Mouse (Mus musculus) forebrain, embryonic 11.5 days (tissue): ENCODE measurements around the gene Pifo. TPM values are rescaled to one million over a fixed set of nuclear protein-coding genes. Genes with fewer than 3 reads are reported as not detected.
"Not testable (repeated sequence)": the region's sequence is repeated elsewhere in the genome, so short reads cannot be mapped to it uniquely, and the experiment has no call there.

ENCODE experiments used
- ATAC-seq: fragments of 200-750 bp; cut with Nextera tagmentation; replicated peaks from 2 replicates; pipeline ENCODE4 v1.8.0; 2017; ENCODE audit warnings: moderate TSS enrichment; ENCODE audit not compliant: low FRiP score
- DNase-seq: peaks from one replicate; pipeline ENCODE4 v3.0.0-alpha.2; 2017; ENCODE audit warnings: low spot score
- H3K27ac ChIP-seq: fragments of 300-500 bp; sonication (generic); 2 replicates; pipeline ENCODE4 v1.5.1; 2014; ENCODE audit warnings: low read depth, low read length
- H3K27me3 ChIP-seq: fragments of 300-500 bp; sonication (generic); 2 replicates; pipeline ENCODE4 v1.6.1; 2014; ENCODE audit warnings: mild to moderate bottlenecking, low read length, mixed read lengths; ENCODE audit not compliant: control insufficient read depth, insufficient read depth
- H3K36me3 ChIP-seq: fragments of 300-500 bp; sonication (generic); 2 replicates; pipeline ENCODE4 v1.6.1; 2014; ENCODE audit warnings: mild to moderate bottlenecking, low read length, moderate library complexity, mixed read lengths; ENCODE audit not compliant: control insufficient read depth, insufficient read depth
- H3K4me1 ChIP-seq: fragments of 300-500 bp; sonication (generic); replicated peaks from 2 replicates; pipeline ENCODE4 v1.6.1; 2014; ENCODE audit warnings: low read length, mixed read lengths; ENCODE audit not compliant: control insufficient read depth, insufficient read depth
- H3K4me2 ChIP-seq: fragments of 300-500 bp; sonication (generic); 2 replicates; pipeline ENCODE4 v1.6.1; 2014; ENCODE audit warnings: low read depth, mild to moderate bottlenecking, low read length, moderate library complexity, mixed read lengths; ENCODE audit not compliant: severe bottlenecking
- H3K4me3 ChIP-seq: fragments of 300-500 bp; sonication (generic); 2 replicates; pipeline ENCODE4 v1.5.1; 2014; ENCODE audit warnings: low read depth, low read length
- H3K9ac ChIP-seq: fragments of 300-500 bp; sonication (generic); 2 replicates; pipeline ENCODE4 v1.6.1; 2014; ENCODE audit warnings: low read length
- H3K9me3 ChIP-seq: fragments of 300-500 bp; sonication (generic); 2 replicates; pipeline ENCODE4 v1.6.1; 2016; ENCODE audit warnings: low read length, mixed read lengths; ENCODE audit not compliant: control insufficient read depth
- WGBS: fragments of 180-500 bp; shearing (Covaris S2); extraction: QIAGEN DNeasy Blood & Tissue Kit; methylation state at CpG from one replicate; pipeline ENCODE4 v1.1.7; 2014; 5-methylcytosine and 5-hydroxymethylcytosine counted together
- polyA plus RNA-seq: library from polyadenylated mRNA; unstranded; fragments of >200 nt; fragmentation: Nextera tagmentation; extraction: Ambion mirVana; gene quantifications from 2 replicates; pipeline ENCODE4 v1.2.1, GENCODE M21; 2014

Gene Pifo
- polyA plus RNA-seq, 1 experiment from 2014 or later = 1.7 TPM

GRCm38 (mm10) chr3:106001416-106002370 lies 12.8 kb downstream of the Pifo start:
- Histone ChIP-seq H3K4me2 (peak overlapping the region; percentile 47), H3K4me3 (no peak overlapping the region; the same call in 1 of the 2 replicates), H3K9me3 (no peaks in the 10 kb centered on the region), H3K27me3 (no peaks in the 10 kb centered on the region), H3K36me3 (no peaks in the 10 kb centered on the region), H3K4me1 (no peaks in the 10 kb centered on the region), H3K27ac (no peak overlapping the region), H3K9ac (peak overlapping the region; percentile 8; the same call in 1 of the 2 replicates)
- WGBS = 20% methylated on average over 17 of the region's 17 CpGs
- DNase-seq (peak; percentile 68), ATAC-seq (peak; percentile 95)

- no peak overlapping the region for H3K27ac ChIP-seq
- H3K4me1 ChIP-seq = no peaks in the 10 kb centered on the region
- peak overlapping the region; percentile 47 for H3K4me2 ChIP-seq
- peak; percentile 59 for ATAC-seq
- 17% methylated on average over 11 of the region's 11 CpGs for WGBS
- H3K9ac ChIP-seq = no peak overlapping the region; the same call in 1 of the 2 replicates
- no peaks in the 10 kb centered on the region for H3K27me3 ChIP-seq
- DNase-seq = no peak
- no peaks in the 10 kb centered on the region for H3K9me3 ChIP-seq
- H3K36me3 ChIP-seq = no peaks in the 10 kb centered on the region
- H3K4me3 ChIP-seq = no peak overlapping the region; the same call in 1 of the 2 replicates
These were observed 13.6 kb downstream of the Pifo start for GRCm38 (mm10) chr3:106000707-106001375.

GRCm38 (mm10) chr3:105994730-105995129 lies 19.7 kb downstream of the Pifo start:
- Histone ChIP-seq H3K4me1 (no peaks in the 10 kb centered on the region), H3K36me3 (no peaks in the 10 kb centered on the region), H3K4me3 (no peak overlapping the region), H3K9ac (no peak overlapping the region), H3K9me3 (no peaks in the 10 kb centered on the region), H3K4me2 (no peak overlapping the region), H3K27me3 (no peaks in the 10 kb centered on the region), H3K27ac (no peak overlapping the region)
- WGBS = 76% methylated on average over 2 of the region's 2 CpGs
- DNase-seq (no peak), ATAC-seq (no peak)

GRCm38 (mm10) chr3:105991653-105992283 lies 22.7 kb downstream of the Pifo start:
- Histone ChIP-seq H3K4me1 (no peaks in the 10 kb centered on the region), H3K4me3 (no peak overlapping the region), H3K36me3 (no peaks in the 10 kb centered on the region), H3K9ac (no peak overlapping the region), H3K27me3 (no peaks in the 10 kb centered on the region), H3K27ac (no peak overlapping the region), H3K9me3 (no peaks in the 10 kb centered on the region), H3K4me2 (no peak overlapping the region)
- ATAC-seq (no peak), DNase-seq (no peak)
- 35% methylated on average over 4 of the region's 4 CpGs for WGBS

- not testable (repeated sequence) for H3K27ac ChIP-seq, ATAC-seq, H3K9ac ChIP-seq, H3K27me3 ChIP-seq, H3K4me3 ChIP-seq, DNase-seq, H3K4me2 ChIP-seq, H3K9me3 ChIP-seq, H3K4me1 ChIP-seq, H3K36me3 ChIP-seq
- WGBS = 48% methylated on average over 5 of the region's 5 CpGs
These were observed 24.8 kb downstream of the Pifo start for GRCm38 (mm10) chr3:105989611-105990010.

GRCm38 (mm10) chr3:105974174-105974573 lies 40.3 kb downstream of the Pifo start:
- DNase-seq (no peak), ATAC-seq (no peak)
- Histone ChIP-seq H3K27ac (no peak overlapping the region), H3K4me2 (no peak overlapping the region), H3K27me3 (no peaks in the 10 kb centered on the region), H3K9ac (no peak overlapping the region), H3K4me1 (no peaks in the 10 kb centered on the region), H3K9me3 (no peaks in the 10 kb centered on the region), H3K36me3 (no peaks in the 10 kb centered on the region; the same call in 1 of the 2 replicates), H3K4me3 (no peak overlapping the region)
- 91% methylated on average over 2 of the region's 2 CpGs for WGBS

- no peak for DNase-seq
- Histone ChIP-seq H3K9me3 (no peaks in the 10 kb centered on the region), H3K4me3 (no peak within 1 kb of the TSS), H3K9ac (no peak within 1 kb of the TSS), H3K36me3 (no peaks in the 10 kb centered on the region; the same call in 1 of the 2 replicates), H3K4me1 (no peaks in the 10 kb centered on the region), H3K4me2 (no peak within 1 kb of the TSS), H3K27me3 (no peaks in the 10 kb centered on the region), H3K27ac (no peak within 1 kb of the TSS)
- WGBS = 90% methylated on average over 3 of the region's 3 CpGs
- no peak for ATAC-seq
These were observed 41.0 kb downstream of the Pifo start, which contains the start of gene Ovgp1 for GRCm38 (mm10) chr3:105973411-105973810. Ovgp1 (plus strand) TSS chr3:105973711.

- Histone ChIP-seq H3K36me3 (no peaks in the 10 kb centered on the region; the same call in 1 of the 2 replicates), H3K4me3 (no peak overlapping the region), H3K27ac (no peak overlapping the region), H3K9me3 (no peaks in the 10 kb centered on the region), H3K4me1 (no peaks in the 10 kb centered on the region), H3K9ac (no peak overlapping the region), H3K4me2 (no peak overlapping the region), H3K27me3 (no peaks in the 10 kb centered on the region)
- ATAC-seq (no peak), DNase-seq (no peak)
- WGBS = 86% methylated on average over 5 of the region's 5 CpGs
These were observed 42.5 kb downstream of the Pifo start for GRCm38 (mm10) chr3:105971831-105972446.
